15 mouse cellular contexts compared by ENCODE assay signal in the genomic region with DNA sequence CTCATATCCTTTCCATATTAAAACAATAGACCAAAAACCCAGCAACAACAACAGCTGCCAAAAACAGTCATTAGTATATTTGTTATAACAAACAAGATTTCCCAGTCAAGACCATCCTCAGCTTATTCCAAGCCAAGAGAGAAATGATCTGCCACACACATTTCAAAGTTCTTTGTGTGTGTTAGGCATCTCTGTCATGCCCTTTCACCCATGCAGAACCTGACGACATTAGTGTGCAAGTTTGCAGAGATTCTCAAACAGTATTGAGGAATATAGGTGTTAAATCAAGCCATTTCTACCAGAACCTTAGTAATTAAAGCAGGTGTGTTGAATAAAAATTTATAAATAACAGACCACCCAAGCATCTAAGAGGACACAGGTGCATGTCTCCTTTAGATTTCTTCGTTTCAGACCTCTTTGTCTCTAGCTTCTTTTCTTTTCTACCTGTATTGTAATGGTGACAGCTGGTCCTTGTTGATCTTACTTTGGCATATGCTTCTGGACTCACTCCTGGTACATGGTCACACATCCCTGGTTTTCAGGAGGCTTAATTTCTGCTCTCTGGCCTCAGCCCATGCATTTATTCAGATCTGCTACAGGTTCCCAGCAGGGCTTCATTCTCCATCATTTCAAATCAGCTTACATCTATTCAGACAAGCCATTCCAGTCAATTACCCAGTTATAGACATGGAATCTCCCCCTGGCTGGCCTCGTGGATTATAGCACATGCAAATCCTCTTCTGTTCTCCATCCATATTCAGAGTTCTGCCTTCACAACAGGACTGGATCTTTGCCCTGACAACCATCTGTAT.
DNase-seq lines count a peak whose midpoint lies in the region; ATAC-seq and TF ChIP-seq lines count a peak whose summit lies in the region.
"Had no signal": no experiment of that assay in that cellular context is flagged by ENCODE, and none has a peak within 500 bp of the region (broad histone marks: within the 10 kb centered on the region; RNA-seq: fewer than 3 reads in every experiment).

No protein-coding gene starts in this region.

- no peak for TF ChIP-seq CTCF in midbrain, postnatal 0 days (IDR thresholded peaks at IDR 0.05)

- no peak overlapping the region for H3K27ac ChIP-seq in forebrain, embryonic 10.5 days
- H3K27ac ChIP-seq in hindbrain, embryonic 14.5 days = no peak overlapping the region
- H3K27ac ChIP-seq in midbrain, postnatal 0 days (ENCODE audit: low read depth, low read length) = no peak overlapping the region
- H3K27ac ChIP-seq in liver, embryonic 12.5 days = no peak overlapping the region
- H3K27ac ChIP-seq: embryonic facial prominence, embryonic 12.5 days; kidney, postnatal 0 days; limb, embryonic 13.5 days had no signal

- ATAC-seq in hindbrain, embryonic 14.5 days (ENCODE audit: low FRiP score) = peak; percentile 82
- peak; percentile 62; the same call in 1 of the 2 replicates for ATAC-seq in midbrain, postnatal 0 days (ENCODE audit: low FRiP score)
- ATAC-seq in megakaryocyte, adult 5-6 weeks (ENCODE audit: poor library complexity, severe bottlenecking) = no peak
- no peak for ATAC-seq in megakaryocyte progenitor cell, adult 5-6 weeks (replicated peaks; ENCODE audit: poor library complexity)
- no peak for ATAC-seq in liver, embryonic 12.5 days

- 26% methylated on average over 3 of the region's 3 CpGs for WGBS in forebrain, embryonic 10.5 days
- 33% methylated on average over 3 of the region's 3 CpGs for WGBS in hindbrain, embryonic 14.5 days
- WGBS in midbrain, postnatal 0 days = 21% methylated on average over 3 of the region's 3 CpGs
- WGBS in liver, embryonic 12.5 days (ENCODE audit: insufficient replicate concordance) = 46% methylated on average over 3 of the region's 3 CpGs

- no peak overlapping the region for H3K4me3 ChIP-seq in forebrain, embryonic 10.5 days
- H3K4me3 ChIP-seq in hindbrain, embryonic 14.5 days (replicated peaks; ENCODE audit: low read length) = no peak overlapping the region
- H3K4me3 ChIP-seq in midbrain, postnatal 0 days (ENCODE audit: low read depth, low read length) = no peak overlapping the region
- no peak overlapping the region for H3K4me3 ChIP-seq in liver, embryonic 12.5 days
- H3K4me3 ChIP-seq: embryonic facial prominence, embryonic 12.5 days; limb, embryonic 13.5 days had no signal

- no peak overlapping the region for H3K9ac ChIP-seq in hindbrain, embryonic 14.5 days
- H3K9ac ChIP-seq in midbrain, postnatal 0 days (replicated peaks; ENCODE audit: low read length, poor library complexity, severe bottlenecking) = no peak overlapping the region
- H3K9ac ChIP-seq in liver, embryonic 12.5 days = no peak overlapping the region
- H3K9ac ChIP-seq: embryonic facial prominence, embryonic 12.5 days; limb, embryonic 13.5 days; lung, embryonic 14.5 days had no signal

- H3K9me3 ChIP-seq in forebrain, embryonic 10.5 days = no peaks in the 10 kb centered on the region
- no peaks in the 10 kb centered on the region for H3K9me3 ChIP-seq in hindbrain, embryonic 14.5 days (ENCODE audit: control insufficient read depth, low read length)
- no peaks in the 10 kb centered on the region for H3K9me3 ChIP-seq in midbrain, postnatal 0 days (ENCODE audit: low read length)
- H3K9me3 ChIP-seq in liver, embryonic 12.5 days (replicated peaks) = no peaks in the 10 kb centered on the region
- H3K9me3 ChIP-seq: embryonic facial prominence, embryonic 12.5 days; limb, embryonic 13.5 days had no signal

- H3K27me3 ChIP-seq in forebrain, embryonic 10.5 days (ENCODE audit: poor library complexity, severe bottlenecking) = no peaks in the 10 kb centered on the region; the same call in 1 of the 2 replicates
- no peaks in the 10 kb centered on the region for H3K27me3 ChIP-seq in hindbrain, embryonic 14.5 days (ENCODE audit: control insufficient read depth, insufficient read depth, low read length)
- H3K27me3 ChIP-seq in midbrain, postnatal 0 days (ENCODE audit: insufficient read depth, low read length) = no peaks in the 10 kb centered on the region
- no peaks in the 10 kb centered on the region for H3K27me3 ChIP-seq in liver, embryonic 12.5 days (replicated peaks)
- H3K27me3 ChIP-seq: embryonic facial prominence, embryonic 12.5 days; limb, embryonic 13.5 days had no signal

- H3K4me1 ChIP-seq in forebrain, embryonic 10.5 days = peaks cover 11% of the 10 kb centered on the region
- no peaks in the 10 kb centered on the region; the same call in 1 of the 2 replicates for H3K4me1 ChIP-seq in hindbrain, embryonic 14.5 days (replicated peaks; ENCODE audit: control insufficient read depth, insufficient read depth, low read length)
- H3K4me1 ChIP-seq in midbrain, postnatal 0 days (ENCODE audit: insufficient read depth, low read length) = no peaks in the 10 kb centered on the region
- H3K4me1 ChIP-seq in liver, embryonic 12.5 days = no peaks in the 10 kb centered on the region
- H3K4me1 ChIP-seq: embryonic facial prominence, embryonic 12.5 days; limb, embryonic 13.5 days had no signal

- DNase-seq in cerebellum, adult 9-11 months = peak; percentile 1
- no peak for DNase-seq in cerebellum, adult 9-10 months
- DNase-seq in forebrain, embryonic 10.5 days (ENCODE audit: extremely low spot score, low spot score) = peak; percentile 30
- peak; percentile 37 for DNase-seq in hindbrain, embryonic 14.5 days (ENCODE audit: low spot score)
- peak; percentile 88 for DNase-seq in midbrain, postnatal 0 days (ENCODE audit: low spot score)
- DNase-seq: heart, adult 18-20 months; heart, postnatal 4 days; lung, embryonic 14.5 days; thymus, postnatal 25 days had no signal

- no peaks in the 10 kb centered on the region for H3K36me3 ChIP-seq in forebrain, embryonic 10.5 days (replicated peaks)
- H3K36me3 ChIP-seq in hindbrain, embryonic 14.5 days (replicated peaks; ENCODE audit: control insufficient read depth, insufficient read depth) = no peaks in the 10 kb centered on the region
- no peaks in the 10 kb centered on the region for H3K36me3 ChIP-seq in midbrain, postnatal 0 days (ENCODE audit: insufficient read depth, low read length)
- no peaks in the 10 kb centered on the region for H3K36me3 ChIP-seq in liver, embryonic 12.5 days
- H3K36me3 ChIP-seq: embryonic facial prominence, embryonic 12.5 days; limb, embryonic 13.5 days had no signal

- H3K4me2 ChIP-seq in hindbrain, embryonic 14.5 days (replicated peaks) = no peak overlapping the region
- H3K4me2 ChIP-seq in midbrain, postnatal 0 days (ENCODE audit: low read depth, low read length, poor library complexity, severe bottlenecking) = no peak overlapping the region
- no peak overlapping the region for H3K4me2 ChIP-seq in liver, embryonic 12.5 days
- H3K4me2 ChIP-seq: embryonic facial prominence, embryonic 12.5 days; limb, embryonic 13.5 days; lung, embryonic 14.5 days had no signal

Comparison
In these comparisons a context has a peak if more than half of its experiments do, and no peak if none do; other contexts are left out.
1. ATAC-seq: peak in hindbrain, embryonic 14.5 days (single experiment) and midbrain, postnatal 0 days (single experiment); none in megakaryocyte, adult 5-6 weeks (single experiment), megakaryocyte progenitor cell, adult 5-6 weeks (single experiment) and liver, embryonic 12.5 days (single experiment).